Mouse (Mus musculus) erythroid progenitor cell, adult 5-6 weeks (primary cell): ENCODE data around the gene Gstt2. TPM values are rescaled to one million over a fixed set of nuclear protein-coding genes. Genes with fewer than 3 reads are reported as not detected.

Experiments used
- ATAC-seq: replicated peaks from 2 replicates; pipeline ENCODE4 v1.8.0; 2016; ENCODE audit warnings: moderate number of reproducible peaks, mild to moderate bottlenecking, moderate TSS enrichment, inconsistent platforms; ENCODE audit not compliant: poor library complexity, low FRiP score, severe bottlenecking
- total RNA-seq, 2 experiments: library from RNA; stranded (forward) in 1 of 2; stranded (reverse) in 1 of 2; fragments of 150-400 nt in 1 of 2; fragments of 186-747, 209-891 nt in 1 of 2; gene quantifications; 2 replicates each; pipeline versions ENCODE4 v1.2.3 to v1.2.4; 2015 to 2017; ENCODE audit warnings: low replicate concordance in 2 of 2

Gene Gstt2
- total RNA-seq, 2 experiments from 2014 or later, result 20.5 to 42.0 TPM

DNA sequence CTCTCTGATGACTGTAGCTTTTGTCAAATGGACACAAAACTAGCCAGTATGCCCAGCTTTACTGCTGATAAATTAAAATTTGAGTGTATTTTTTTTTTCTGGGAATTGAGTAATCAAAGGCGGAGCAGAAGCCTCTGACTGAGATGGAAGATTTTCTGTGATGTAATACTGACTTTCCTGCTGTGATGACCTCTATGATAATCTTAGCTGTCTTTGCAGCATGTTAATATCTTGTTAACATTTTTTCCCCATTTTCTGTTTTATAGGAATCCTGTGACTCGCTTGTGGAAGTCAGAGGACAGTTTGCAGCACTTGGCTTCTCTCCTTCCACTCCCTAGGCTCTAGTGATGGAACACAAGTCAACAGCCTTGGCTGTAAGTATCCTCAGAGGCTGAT is 7.0 kb downstream of the Gstt2 start:
- no peak for ATAC-seq

DNA sequence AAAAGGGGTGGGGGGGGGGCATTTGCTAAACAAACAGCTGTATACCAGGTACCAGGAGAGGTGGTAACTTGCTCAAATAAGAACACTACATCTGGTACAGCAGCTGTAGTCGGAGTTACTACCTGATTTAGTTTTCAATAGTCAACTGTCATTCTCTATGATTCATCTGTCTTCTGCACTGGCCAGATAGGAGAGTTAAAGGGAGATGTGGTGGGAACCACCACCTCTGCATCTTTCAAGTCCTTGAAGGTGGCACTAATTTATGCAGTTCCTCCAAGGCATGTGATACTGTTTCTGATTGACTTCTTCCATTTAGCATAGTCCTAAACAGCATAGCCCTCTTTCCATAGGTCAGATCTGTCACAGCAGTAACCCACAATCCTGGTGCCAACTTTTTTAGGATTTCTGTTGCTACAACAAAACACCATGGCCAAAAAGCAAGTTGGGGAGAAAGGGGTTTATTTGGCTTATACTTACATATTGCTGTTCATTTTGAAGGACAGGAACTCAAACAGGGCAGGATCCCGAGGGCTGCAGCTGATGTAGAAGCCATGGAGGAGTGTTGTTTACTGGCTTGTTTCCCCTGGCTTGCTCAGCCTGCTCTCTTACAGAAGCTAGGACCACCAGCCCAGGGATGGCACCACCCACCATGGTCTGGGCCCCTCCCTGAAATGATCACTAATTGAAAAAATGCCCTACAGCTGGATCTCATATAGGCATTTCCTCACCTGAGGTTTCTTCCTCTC is 7.5 kb downstream of the Gstt2 start:
- no peak for ATAC-seq

DNA sequence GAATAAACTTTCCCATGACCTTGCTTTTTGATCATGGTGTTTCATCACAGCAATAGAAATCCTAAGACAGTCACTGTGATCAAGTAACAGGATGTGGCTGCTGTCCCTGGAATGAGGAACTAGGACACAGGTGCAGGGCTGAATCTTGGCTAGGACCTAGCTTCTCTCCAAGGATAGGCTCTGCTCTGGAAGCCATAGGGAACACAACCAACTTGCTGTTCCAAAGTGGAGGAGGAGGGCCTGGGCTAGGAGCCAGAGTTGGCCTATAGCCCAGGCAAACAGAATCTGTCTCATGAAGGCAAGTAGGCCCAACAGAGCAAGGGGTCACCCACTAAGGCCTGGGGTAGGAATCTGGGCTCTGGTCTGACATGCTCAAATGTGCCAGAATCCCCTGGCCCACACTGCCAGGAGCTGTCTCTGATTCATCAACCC is 8.7 kb downstream of the Gstt2 start:
- no peak for ATAC-seq

DNA sequence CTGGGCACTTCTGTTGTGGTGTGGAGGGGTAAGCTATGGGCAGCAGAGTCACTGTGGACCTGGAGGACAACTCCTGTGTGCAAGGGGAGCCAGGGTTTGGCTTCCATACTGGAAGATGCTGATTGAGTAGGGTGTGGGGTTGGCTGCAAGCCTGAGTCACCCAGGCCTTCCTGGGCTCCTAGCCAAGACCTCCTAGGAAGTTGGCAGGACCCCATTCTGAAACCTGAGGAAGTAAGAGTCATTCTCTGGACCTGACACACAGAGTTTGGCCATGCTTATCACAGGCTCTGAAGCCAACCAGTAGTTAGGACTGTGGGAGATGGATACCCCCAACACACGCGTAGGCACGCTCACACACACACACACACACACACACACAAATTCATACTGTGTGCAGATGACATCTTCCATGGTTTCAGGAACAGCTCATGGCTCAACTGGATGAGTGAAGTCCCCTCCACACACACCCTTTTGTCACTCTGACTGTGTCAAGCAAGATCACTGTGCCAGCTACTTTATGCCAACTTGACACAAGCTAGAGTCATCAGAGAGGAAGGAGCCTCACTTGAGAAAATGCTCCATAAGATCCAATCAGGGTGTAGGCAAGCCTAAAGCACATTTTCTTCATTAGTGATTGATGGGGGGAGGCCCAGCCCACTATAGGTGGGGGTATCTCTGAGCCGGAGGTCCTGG is 9.4 kb downstream of the Gstt2 start:
- 0 out of 2 replicates have a peak, but pooled peaks have one; percentile 22 for ATAC-seq

DNA sequence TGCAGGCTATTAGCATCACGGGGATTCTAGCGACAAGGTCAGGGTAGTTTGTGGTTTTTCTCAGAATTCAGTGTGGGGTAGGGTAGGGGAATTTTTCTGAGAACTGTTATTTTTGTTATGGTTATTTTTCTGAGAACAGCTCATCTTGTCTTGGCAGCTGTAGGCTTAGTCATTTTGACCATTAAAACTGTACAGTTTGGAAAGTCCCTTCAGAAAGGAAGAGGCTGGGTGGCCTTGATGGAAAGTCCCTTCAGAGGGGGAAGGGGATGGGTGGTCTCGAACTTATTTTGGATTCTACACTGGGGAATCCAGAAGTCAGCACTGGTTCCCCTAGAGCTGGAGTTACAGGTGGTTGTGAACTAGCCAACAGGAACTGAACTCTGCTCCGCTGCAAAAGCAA is 12.7 kb downstream of the Gstt2 start:
- ATAC-seq, result no peak

DNA sequence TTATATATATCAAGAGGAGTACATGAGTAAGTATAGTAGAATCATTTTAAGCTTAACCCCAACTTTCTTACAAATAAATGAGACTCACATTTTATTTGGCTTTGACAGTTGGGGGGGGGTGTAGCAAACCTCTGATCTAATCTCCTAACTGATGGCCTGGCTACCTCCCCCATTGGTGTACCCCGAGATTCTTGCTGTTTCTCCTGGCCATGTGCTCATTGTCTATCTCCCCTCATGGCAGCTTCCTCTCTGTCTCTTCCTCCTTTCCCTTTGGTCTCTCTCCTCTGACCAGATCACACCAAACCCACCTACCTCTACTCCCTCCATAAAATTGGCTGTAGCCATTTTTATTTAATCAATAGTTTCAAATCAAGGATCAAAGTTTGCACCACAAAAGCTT is 13.4 kb downstream of the Gstt2 start:
- no peak for ATAC-seq

DNA sequence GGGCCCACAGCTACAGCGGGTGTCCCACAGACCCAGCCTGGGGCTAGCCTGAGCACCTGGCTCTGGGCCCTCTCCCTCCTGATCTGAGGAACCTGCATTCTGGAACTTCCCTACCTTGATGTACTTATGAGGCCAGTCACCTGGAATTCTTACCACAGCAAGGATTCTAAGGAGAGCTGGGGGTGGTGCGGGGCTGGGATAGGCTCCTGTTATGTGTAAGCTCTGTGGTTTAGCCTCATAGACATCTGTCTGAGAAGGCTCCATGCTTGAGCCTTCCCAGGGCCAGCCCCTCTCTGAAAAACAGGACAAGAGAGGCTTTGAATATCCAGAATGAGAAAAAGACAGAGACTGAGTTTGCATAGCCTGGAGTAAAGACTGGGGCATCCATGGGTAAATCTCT is 14.8 kb downstream of the Gstt2 start, which contains the start of gene Gstt4:
TSS of gene Gstt4 (minus strand) at position 101 of the 400 bp plus-strand sequence.
- ATAC-seq, result no peak

DNA sequence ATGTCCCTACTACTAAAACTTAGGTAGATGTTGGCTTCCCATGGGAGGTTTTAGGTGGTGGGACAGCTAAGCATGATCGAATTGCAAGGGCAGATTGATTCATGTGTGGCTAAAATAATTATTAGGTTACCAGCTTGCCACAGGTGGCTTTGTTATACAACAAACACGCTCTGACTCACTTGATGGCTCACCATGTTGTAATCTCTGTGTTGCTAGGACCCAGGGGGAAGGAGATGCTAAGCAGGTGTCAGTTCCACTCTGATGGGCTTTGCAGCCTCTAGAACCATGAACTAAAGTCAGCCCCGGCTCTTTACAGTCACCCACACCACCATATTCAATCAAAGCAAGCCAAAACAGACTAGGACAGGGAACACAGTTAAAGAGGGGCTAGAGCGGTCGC is 17.3 kb downstream of the Gstt2 start:
- ATAC-seq, result no peak

DNA sequence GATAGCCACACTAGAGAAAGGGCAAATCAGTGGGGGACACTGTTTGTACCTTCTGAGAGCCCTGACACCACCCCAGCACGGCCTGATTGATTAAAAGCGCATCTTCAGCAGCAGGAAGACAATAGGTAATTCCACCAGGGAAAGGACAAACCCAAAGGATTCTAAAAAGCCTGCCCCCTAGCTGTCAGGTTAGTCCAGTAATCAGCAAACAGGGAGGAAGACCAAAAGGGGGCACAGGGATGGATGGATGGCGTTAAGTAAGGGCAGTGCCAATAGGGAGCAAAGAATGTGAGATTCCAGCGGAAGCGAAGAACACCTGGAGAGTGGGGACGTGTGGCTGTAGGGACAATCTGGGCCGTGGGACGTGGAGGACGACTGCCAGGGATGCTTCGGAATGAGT is 18.6 kb downstream of the Gstt2 start:
- no peak for ATAC-seq

DNA sequence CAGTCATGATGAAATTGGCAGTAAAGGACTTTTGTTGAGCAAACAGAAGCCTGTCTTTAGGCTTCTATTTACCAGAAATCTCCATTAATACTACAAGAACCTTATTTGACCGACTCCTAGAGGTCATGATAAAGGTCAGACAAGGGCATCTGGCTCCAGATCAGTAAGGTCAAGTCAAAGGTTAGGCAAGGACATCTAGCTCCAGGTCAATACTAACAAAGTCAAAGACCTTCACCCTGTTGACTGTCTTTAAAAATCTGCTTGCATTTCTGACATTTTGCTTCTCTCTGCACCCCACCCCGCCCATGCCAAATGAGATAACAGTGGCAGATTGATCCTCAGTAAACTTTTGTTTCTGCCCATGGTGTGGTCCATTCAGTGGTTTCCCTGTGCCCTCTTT is 33.0 kb downstream of the Gstt2 start:
- ATAC-seq, result no peak

DNA sequence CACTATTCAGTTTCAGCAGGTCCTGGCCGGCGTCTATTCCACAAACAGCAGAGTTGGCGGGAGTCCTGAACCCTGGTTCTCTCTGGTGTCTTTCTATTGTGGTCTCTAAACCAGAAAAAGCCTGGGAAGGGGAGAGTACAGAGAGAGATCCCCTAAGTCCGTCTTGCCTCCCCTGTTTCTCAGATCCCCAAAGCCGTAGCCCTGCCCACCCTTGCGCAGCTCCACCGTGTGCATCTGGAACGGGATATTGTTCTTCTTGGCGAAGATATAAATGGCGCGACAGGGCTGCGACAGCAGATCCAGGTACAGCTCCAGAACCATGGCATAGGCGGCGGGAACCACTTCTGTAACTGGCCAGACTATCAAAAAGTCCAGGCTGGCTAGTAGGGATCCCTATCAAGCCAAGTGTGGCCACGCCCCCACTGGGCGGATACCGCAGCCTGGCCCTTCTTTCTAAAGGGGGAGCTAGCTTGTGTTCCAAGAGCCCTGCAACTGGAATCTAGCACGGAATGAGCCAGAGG is 39.0 kb downstream of the Gstt2 start, which contains the start of gene Gstt1:
TSS of gene Gstt1 (minus strand) at position 409 of the 521 bp plus-strand sequence.
- ATAC-seq, result peak; percentile 95

DNA sequence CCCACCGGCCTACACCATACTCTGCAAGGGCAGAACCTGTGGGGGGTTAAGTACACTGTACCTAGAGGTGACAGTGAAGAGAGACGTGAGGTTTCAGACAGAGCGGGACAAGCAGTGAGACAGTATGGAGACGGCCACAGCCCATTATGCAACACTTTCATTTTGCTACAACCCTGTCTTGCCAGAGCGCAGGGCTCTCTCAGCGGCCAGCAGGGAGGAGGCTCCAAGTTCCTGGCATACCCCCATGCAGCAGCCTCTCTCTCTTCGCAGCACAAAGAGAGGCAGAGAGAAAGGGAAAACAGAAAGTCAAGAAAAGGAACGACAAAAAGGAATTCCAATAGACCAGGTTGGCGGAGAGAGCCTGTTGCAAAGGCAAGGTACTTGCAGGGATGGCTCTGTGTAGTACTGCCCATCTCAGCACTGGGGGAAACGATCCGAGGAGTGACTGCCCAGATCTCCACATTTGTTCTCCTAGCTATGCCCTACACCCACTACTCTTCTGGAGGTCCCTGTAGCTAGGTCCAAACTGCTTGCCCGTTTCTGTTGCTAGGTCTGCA is 39.5 kb downstream of the Gstt2 start:
- ATAC-seq, result peak; percentile 67

DNA sequence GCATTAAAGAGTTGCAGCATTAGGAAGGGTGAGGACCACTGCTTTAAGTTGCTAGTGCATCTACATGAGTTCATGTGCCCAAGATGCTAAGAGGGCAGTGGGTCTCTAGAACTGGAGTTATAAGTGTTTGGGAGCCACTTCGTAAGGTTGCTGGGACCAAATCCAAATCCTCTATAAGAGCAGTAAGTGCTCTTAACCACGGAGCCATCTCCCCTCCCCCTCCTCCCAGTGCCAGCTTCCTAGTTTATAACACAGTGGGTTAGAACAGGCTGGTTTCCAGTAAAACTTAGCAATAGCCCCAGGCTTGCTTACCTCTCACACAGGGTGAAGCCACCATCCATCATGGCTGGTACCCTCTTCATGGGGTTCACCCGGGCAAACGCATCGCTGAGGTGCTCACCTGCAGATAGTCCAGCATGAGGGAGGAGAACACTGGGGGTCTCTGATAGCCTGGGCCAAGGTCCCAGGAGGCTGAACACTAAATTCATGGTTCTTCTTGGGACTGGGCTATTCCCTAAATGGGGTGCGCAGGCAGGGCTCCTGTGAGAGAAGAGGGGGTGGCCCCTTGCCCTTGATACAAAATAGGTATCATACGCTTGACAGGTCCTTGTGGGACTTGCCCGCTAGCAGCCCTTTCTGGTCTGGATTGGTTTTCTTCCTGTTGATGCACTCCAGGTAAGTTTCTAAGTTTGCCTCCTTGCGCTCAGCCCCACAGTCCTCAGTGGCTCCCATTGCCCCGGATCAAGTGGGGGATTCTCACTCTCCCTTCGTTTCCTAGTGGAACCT is 40.3 kb downstream of the Gstt2 start:
- no peak for ATAC-seq

DNA sequence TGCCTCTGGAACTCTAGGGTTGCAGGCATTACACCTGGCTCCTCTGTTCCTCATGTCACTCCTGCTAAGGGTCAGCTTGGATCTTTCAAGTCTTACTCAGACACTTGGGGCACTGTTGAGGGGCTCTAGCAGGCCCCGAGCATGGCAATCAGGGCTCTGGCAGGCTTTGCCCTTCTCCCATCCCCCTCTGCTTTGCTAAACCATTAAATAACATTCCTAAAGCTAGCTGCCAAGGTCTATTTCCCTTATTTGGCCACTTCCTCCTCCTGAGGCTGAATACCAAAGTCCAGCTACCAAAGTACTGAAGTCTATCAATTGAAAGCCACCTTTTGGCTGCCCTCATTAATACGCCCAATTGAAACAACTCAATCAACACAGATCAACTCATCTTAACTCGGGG is 42.3 kb downstream of the Gstt2 start:
- no peak for ATAC-seq

DNA sequence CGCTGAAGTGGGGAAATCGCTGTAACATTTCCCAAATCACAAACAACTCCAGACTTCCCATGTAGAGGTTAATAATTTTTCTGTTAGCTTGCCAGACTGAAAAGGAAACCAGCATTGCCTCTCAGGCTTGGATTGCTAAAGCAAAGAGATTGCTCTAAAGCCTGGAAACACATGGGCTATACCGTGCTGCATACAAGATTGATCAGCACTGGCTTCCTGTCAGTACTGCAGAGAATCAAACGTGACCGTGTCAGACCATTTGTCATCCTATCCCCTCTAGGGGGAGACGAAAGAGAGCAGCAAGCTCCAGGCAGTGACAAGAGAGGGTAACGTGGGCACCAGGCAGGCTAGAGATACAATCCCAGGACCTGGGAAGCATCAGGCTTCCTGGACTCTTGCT is 46.5 kb downstream of the Gstt2 start:
- no peak for ATAC-seq

DNA sequence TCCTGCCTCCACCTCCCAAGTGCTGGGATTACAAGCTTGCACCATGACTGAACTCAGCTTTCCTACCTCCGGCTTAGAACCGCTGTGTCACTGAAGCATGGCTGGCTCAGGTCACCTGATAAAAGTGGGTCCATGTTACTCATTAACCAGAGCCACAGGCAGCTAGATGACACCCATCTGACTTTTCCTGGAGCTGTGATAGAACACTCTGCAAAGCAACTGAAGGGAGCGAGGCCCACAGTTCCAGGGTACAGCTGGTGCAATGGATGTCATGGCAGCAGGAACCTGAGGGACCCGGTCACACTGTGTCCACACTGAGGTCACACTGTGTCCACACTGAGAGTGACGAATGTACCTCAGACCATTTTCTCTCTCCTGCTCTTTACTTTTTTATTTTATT is 47.4 kb downstream of the Gstt2 start:
- no peak for ATAC-seq

DNA sequence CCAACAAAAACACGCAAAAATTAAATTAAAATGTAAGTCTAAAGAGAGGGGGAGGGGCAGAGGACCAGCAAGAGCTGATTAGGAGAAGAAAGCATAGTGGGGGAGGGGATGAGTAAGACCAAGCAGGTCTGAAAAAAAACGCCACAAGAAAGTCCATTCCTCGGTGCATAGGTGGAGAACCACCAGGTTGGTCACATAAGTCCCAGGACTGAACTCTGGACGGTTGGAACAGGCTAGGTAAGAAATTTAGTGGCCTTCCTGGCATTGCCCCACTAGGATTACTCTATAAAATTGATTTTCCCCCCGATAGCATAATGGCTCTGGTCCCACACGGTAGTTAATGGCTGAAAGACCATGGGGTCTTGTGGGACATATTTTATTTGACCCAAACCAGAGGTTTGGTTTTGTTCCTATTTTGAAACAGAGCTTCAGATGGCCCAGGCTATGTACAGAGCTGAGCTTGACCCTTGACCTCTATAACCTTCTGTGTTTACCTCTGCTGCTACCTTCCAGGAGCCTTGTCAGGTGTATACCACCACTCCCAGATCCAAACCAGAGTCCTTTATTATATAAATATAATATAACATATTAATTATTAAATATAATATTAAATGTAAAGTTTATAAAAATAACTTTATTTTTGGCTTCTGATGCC is 48.0 kb downstream of the Gstt2 start:
- no peak for ATAC-seq

DNA sequence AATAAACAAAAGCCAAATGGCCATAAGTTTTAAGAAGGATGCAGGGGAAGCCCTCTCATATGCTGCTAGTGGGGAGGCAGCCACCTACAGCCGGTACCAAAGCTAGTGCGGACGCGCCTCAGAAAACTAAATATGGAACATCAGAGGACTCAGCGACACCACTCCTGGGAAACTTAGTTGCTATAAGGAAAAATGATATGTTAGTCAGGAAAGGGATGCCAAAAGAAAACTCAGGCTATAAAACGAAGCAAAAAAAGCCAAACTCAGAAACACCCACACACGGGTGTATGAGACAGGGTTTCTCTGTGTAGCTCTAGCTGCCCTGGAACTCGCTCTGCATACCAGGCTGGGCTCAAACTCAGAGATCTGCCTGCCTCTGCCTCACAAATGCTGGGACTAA is 48.9 kb downstream of the Gstt2 start:
- no peak for ATAC-seq

DNA sequence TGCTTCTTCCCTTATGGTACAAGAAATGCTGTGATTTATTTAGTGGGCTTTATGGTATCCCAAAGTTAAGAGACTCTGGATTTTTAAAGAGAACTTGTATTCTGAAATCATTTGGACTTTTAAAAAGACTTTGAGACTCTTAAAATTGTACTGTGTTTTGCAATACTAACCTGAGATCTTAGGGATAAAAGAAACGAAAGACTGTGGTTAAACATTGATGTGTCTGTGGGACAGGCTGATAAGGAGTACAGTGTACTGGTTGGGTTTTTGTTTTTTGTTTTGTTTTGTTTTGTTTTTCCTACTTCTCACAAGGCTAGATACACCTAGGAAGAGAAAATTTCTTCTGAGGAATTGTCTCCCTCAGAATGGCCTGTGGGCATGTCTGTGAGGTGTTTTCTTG is 51.8 kb downstream of the Gstt2 start:
- no peak for ATAC-seq
